8 mouse cellular contexts compared by ENCODE assay signal in genomic region chr6:88147411-88148003, GRCm38 (mm10). TPM values are rescaled to one million over a fixed set of nuclear protein-coding genes. Genes with fewer than 3 reads are reported as not detected.
DNase-seq lines count a peak whose midpoint lies in the region.

No protein-coding gene starts in this region.

- DNase-seq in gastrocnemius, adult 18-20 months (ENCODE audit: low spot score): peak; percentile 12
- DNase-seq in gastrocnemius, adult 8-10 months (ENCODE audit: low spot score in 2 of 2): no peak
- peak; percentile 33 for DNase-seq in right cerebral cortex, postnatal 4 days
- DNase-seq in right cerebral cortex, adult 2 months (ENCODE audit: low spot score in 2 of 2): no peak
- DNase-seq in kidney, adult 18-20 months: peak; percentile 67
- peak; percentile 84 for DNase-seq in lung, postnatal 14 days
- DNase-seq in c-Kit-positive CD71-positive TER-119-positive erythroid progenitor cells, embryonic 14.5 days (ENCODE audit: low spot score): no peak
- DNase-seq in embryo, embryonic 10.5 days (ENCODE audit: low spot score): no peak

RNA-seq across cellular contexts. Expression of gene Gata2, which starts 46.2 kb away (rescaled TPM):
- 1 to 10 TPM; 5.7 to 6.6 TPM for total RNA-seq in gastrocnemius, adult 18-20 months (2021)
- 1 to 10 TPM; 3.0 to 6.0 (median 4.1) TPM for total RNA-seq in gastrocnemius, adult 8-10 months (2022)

Comparison
In these comparisons a context has a peak if more than half of its experiments do, and no peak if none do; other contexts are left out.
1. DNase-seq: peak in gastrocnemius, adult 18-20 months (single experiment), right cerebral cortex, postnatal 4 days (single experiment), kidney, adult 18-20 months (single experiment) and lung, postnatal 14 days (single experiment); none in gastrocnemius, adult 8-10 months (0 of 2), right cerebral cortex, adult 2 months (0 of 2), c-Kit-positive CD71-positive TER-119-positive erythroid progenitor cells, embryonic 14.5 days (single experiment) and embryo, embryonic 10.5 days (single experiment).